Mouse (Mus musculus) spleen, embryonic (tissue): ENCODE results near the gene Mchr1.

Source experiments
- CTCF ChIA-PET: fragments of 350-600 bp; sonication (Branson Sonifier 250); formaldehyde crosslinking; loops from one replicate; lab custom pipeline; 2022; lab: Charles Lee

The Mchr1 gene

GRCm38 (mm10) chr15:81272305-81273053 lies 37.2 kb downstream of the Mchr1 start:
- CTCF ChIA-PET: no interaction called here

- CTCF ChIA-PET: interaction anchor here (0.6 kb wide), 1 partner anchor 14 kb away, joined by 7 read pairs; no protein-coding TSS in a partner anchor
These were observed 38.1 kb downstream of the Mchr1 start for GRCm38 (mm10) chr15:81273361-81273760.

GRCm38 (mm10) chr15:81277928-81278327 lies 42.6 kb downstream of the Mchr1 start:
- CTCF ChIA-PET: no interaction called here

GRCm38 (mm10) chr15:81278699-81279098 lies 43.4 kb downstream of the Mchr1 start:
- CTCF ChIA-PET: no interaction called here

GRCm38 (mm10) chr15:81284121-81284734 lies 48.9 kb downstream of the Mchr1 start:
- CTCF ChIA-PET: no interaction called here
